Mouse (Mus musculus): ENCODE results near the gene Hdac7.

Hdac7 gene

DNA sequence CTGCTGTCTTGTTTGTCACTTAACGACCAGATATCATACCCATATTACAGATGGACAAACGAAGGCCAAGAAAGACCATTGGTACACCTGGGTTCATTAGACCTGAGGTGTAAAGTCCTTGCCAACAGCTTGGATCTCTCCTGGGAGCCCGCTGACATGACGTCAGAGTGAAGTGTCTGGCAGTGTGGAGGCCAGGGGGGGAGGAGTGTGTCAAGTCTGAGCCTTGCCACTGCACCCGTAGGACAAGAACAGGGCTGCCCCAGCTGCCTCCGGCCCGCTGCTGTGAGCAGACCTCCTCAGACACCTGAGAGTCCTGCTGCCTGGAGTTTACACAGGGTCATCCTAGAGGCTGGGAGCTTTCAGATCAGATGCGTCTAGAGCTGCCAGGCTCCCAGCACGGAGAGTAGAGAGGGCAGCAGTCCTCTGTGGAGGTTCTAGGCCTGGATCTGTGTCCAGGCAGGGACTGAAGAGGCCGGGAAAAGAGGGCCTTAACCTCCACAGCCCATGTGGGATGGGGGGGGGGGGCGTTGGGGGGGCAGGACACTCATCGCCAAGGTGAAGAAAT is 100.3 kb downstream of the Hdac7 start:
- DNase-seq (ENCODE audit: low spot score) = no peak

DNA sequence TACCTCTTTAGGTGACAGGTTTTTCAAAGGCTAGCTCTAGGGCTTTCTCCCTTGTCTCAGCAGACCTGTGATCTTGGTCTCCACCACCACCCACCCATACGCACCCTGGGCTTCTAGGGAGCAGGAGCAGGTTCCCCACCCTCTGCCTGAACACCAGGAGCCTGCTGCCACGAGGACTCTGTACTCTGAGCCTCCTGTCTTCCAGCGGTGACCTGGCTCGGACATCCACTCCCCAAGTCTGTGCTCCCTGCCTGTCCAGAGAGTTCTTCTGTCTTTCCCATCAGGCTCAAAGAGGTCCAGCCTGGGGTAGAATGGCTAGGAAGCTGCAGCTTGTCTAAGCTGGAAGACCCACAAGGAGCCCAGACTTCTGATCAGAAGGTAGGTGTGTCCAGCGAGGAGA is 101.1 kb downstream of the Hdac7 start:
- no peak for DNase-seq (ENCODE audit: low spot score)

All from urinary bladder, postnatal 14 days (tissue).